Mouse (Mus musculus): ENCODE data around the gene Fam181a.

DNA sequence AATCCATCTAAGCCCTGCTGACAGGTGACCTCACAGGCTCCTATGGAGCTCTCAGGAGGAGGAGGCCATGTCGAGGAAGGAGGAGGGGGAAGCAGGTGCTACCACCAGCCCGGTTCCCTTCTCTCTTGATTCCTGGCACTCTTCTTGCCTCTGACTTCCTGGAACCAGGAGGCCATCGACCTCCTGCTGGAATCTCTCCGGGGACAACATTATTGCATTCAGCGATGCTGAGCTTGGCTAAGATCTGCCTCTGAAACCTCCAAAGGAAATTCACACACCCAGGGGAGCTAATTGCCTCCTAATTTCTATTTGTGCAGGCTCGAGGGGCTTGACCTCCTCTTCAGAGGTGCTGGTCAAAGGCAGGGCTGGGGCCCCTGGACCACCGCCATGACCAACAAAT, 16.3 kb downstream of the Fam181a start:
- no peak for TF ChIP-seq CTCF (conservative IDR thresholded peaks at IDR 0.05; ENCODE audit: low read length)
- TF ChIP-seq NANOG (IDR thresholded peaks at IDR 0.05; ENCODE audit: borderline replicate concordance, low read length), result no peak
- TF ChIP-seq POU5F1 (IDR thresholded peaks at IDR 0.05; ENCODE audit: borderline replicate concordance, low read length), result no peak

All from E14TG2a.4 (cell line).